Mouse (Mus musculus): Measurements from ENCODE around the gene Cox4i1.

GRCm38 (mm10) chr8:120642031-120642662, 25.9 kb upstream of the Cox4i1 start:
- TF ChIP-seq CTCF (IDR thresholded peaks at IDR 0.05; ENCODE audit: low read depth) (0 out of 2 replicates have a peak, but pooled peaks have one; percentile 23), EP300 (IDR thresholded peaks at IDR 0.05; ENCODE audit: low read depth) (no peak)
